ENCODE assay signal across 23 mouse cellular contexts in the genomic region with DNA sequence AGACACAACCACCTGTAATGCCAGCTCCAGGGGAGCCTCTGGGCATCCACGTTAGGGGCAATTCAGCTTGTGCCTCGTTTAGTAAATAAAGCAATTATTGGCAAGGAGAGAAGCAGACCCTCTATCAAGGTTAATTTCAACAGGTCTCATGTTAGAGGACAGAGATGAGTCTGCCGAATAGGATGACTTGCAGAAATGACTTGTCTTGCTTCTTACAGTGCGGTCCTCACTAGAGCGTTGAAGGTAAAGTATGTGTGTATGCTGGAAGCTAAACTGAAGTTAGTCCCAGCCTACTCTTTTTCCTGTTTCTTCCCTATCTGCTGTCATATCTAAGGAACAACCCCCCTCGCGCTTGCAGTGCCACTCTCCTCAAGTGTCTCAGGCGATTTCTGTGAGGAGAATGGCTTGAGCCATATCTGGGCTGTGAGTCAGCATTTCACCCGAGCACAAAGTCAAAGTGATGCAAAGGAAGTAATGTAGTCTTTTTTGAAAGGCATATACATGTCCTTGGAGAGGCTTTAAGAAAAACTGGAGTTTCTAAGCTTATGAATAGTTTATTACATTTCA. TPM values are rescaled to one million over a fixed set of nuclear protein-coding genes. Genes with fewer than 3 reads are reported as not detected.
DNase-seq lines count a peak whose midpoint lies in the region; ATAC-seq lines count a peak whose summit lies in the region.
"Had no signal": no experiment of that assay in that cellular context is flagged by ENCODE, and none has a peak within 500 bp of the region (broad histone marks: within the 10 kb centered on the region; RNA-seq: fewer than 3 reads in every experiment).

No protein-coding gene starts in this region.

- H3K9ac ChIP-seq in liver, embryonic 15.5 days = no peak overlapping the region
- no peak overlapping the region for H3K9ac ChIP-seq in forebrain, embryonic 12.5 days
- H3K9ac ChIP-seq: midbrain, embryonic 12.5 days; neural tube, embryonic 12.5 days had no signal

- WGBS in liver, embryonic 15.5 days (ENCODE audit: insufficient replicate concordance) = 31% methylated on average over 9 of the region's 9 CpGs
- 90% methylated on average over 9 of the region's 9 CpGs for WGBS in forebrain, embryonic 12.5 days

- peaks cover 17% of the 10 kb centered on the region for H3K4me1 ChIP-seq in erythroblast, embryonic 14.5 days (ENCODE audit: control insufficient read depth)
- H3K4me1 ChIP-seq in liver, embryonic 15.5 days (replicated peaks) = peaks cover 10% of the 10 kb centered on the region
- H3K4me1 ChIP-seq in forebrain, embryonic 12.5 days = no peaks in the 10 kb centered on the region
- H3K4me1 ChIP-seq: midbrain, embryonic 12.5 days; neural tube, embryonic 12.5 days had no signal

- peaks cover 44% of the 10 kb centered on the region for H3K36me3 ChIP-seq in erythroblast, embryonic 14.5 days (ENCODE audit: control insufficient read depth)
- H3K36me3 ChIP-seq in liver, embryonic 15.5 days (replicated peaks) = peaks cover 34% of the 10 kb centered on the region
- peaks cover 44% of the 10 kb centered on the region for H3K36me3 ChIP-seq in forebrain, embryonic 12.5 days (replicated peaks)

- H3K9me3 ChIP-seq in erythroblast, embryonic 14.5 days (ENCODE audit: control insufficient read depth, low read length) = no peaks in the 10 kb centered on the region
- no peaks in the 10 kb centered on the region for H3K9me3 ChIP-seq in liver, embryonic 15.5 days (replicated peaks)
- H3K9me3 ChIP-seq in forebrain, embryonic 12.5 days = no peaks in the 10 kb centered on the region
- H3K9me3 ChIP-seq: midbrain, embryonic 12.5 days; neural tube, embryonic 12.5 days had no signal

- peak overlapping the region; percentile 15 for H3K27ac ChIP-seq in liver, embryonic 15.5 days (replicated peaks)
- no peak overlapping the region for H3K27ac ChIP-seq in forebrain, embryonic 12.5 days
- H3K27ac ChIP-seq: kidney, postnatal 0 days; layer of hippocampus, adult 2 months; midbrain, embryonic 12.5 days; neural tube, embryonic 12.5 days had no signal

- H3K4me3 ChIP-seq in erythroblast, embryonic 14.5 days (replicated peaks) = peak overlapping the region; percentile 17
- no peak overlapping the region for H3K4me3 ChIP-seq in liver, embryonic 15.5 days (replicated peaks)
- H3K4me3 ChIP-seq in forebrain, embryonic 12.5 days (replicated peaks) = no peak overlapping the region
- H3K4me3 ChIP-seq: layer of hippocampus, adult 2 months; midbrain, embryonic 12.5 days; neural tube, embryonic 12.5 days had no signal

- no peaks in the 10 kb centered on the region for H3K27me3 ChIP-seq in erythroblast, embryonic 14.5 days (ENCODE audit: control insufficient read depth)
- H3K27me3 ChIP-seq in liver, embryonic 15.5 days = no peaks in the 10 kb centered on the region
- H3K27me3 ChIP-seq in forebrain, embryonic 12.5 days = no peaks in the 10 kb centered on the region
- H3K27me3 ChIP-seq: midbrain, embryonic 12.5 days; neural tube, embryonic 12.5 days had no signal

- peak; percentile 65 for ATAC-seq in liver, embryonic 15.5 days (ENCODE audit: insufficient read depth)
- no peak for ATAC-seq in forebrain, embryonic 12.5 days (ENCODE audit: low FRiP score)
- ATAC-seq: activated CD4-positive, CD25-positive, alpha-beta regulatory T cell, adult 4 months; forebrain, embryonic 16.5 days had no signal

- H3K4me2 ChIP-seq in liver, embryonic 15.5 days = peak overlapping the region; percentile 33
- H3K4me2 ChIP-seq in forebrain, embryonic 12.5 days = no peak overlapping the region
- H3K4me2 ChIP-seq: midbrain, embryonic 12.5 days; neural tube, embryonic 12.5 days had no signal

- peak; percentile 20 for DNase-seq in spleen, adult 12 weeks (ENCODE audit: low spot score)
- DNase-seq in spleen, postnatal 14 days (ENCODE audit: low spot score in 2 of 2) = no peak
- DNase-seq in frontal cortex, postnatal 36 days (ENCODE audit: low spot score in 2 of 2) = no peak
- DNase-seq in urinary bladder, adult 18-20 months (ENCODE audit: low spot score in 2 of 2) = no peak
- DNase-seq: adrenal gland, postnatal 36 days; cerebellum, adult 8-10 months; kidney, adult 11 months; lung, adult 2 months; thymus, postnatal 25 days had no signal

RNA-seq across cellular contexts. Expression of gene Dtd2, which starts 7.9 kb away (rescaled TPM):
- 0.11 and 0.52 TPM in 2 replicates for polyA plus RNA-seq in erythroblast, embryonic 14.5 days (2012)
- 11.3 and 12.1 TPM in 2 replicates for polyA plus RNA-seq in liver, embryonic 15.5 days (2015; fragmentation: Nextera tagmentation; extraction: Ambion mirVana)
- 20.8 and 23.1 TPM in 2 replicates for polyA plus RNA-seq in forebrain, embryonic 12.5 days (2016; fragmentation: Nextera tagmentation; extraction: Ambion mirVana)

RNA-seq across cellular contexts. Expression of gene Heatr5a, which starts 27.3 kb away (rescaled TPM):
- polyA plus RNA-seq in erythroblast, embryonic 14.5 days (2012) = 0.07 and 0.20 TPM in 2 replicates
- polyA plus RNA-seq in liver, embryonic 15.5 days (2015; fragmentation: Nextera tagmentation; extraction: Ambion mirVana) = 4.9 and 5.1 TPM in 2 replicates
- polyA plus RNA-seq in forebrain, embryonic 12.5 days (2016; fragmentation: Nextera tagmentation; extraction: Ambion mirVana) = 12.6 and 13.6 TPM in 2 replicates

RNA-seq across cellular contexts. Expression of gene Gpr33, which starts 29.4 kb away (rescaled TPM):
- polyA plus RNA-seq in erythroblast, embryonic 14.5 days (2012) = not detected in 2 replicates
- polyA plus RNA-seq in liver, embryonic 15.5 days (2015; fragmentation: Nextera tagmentation; extraction: Ambion mirVana) = not detected in 2 replicates
- not detected in 2 replicates for polyA plus RNA-seq in forebrain, embryonic 12.5 days (2016; fragmentation: Nextera tagmentation; extraction: Ambion mirVana)
- polyA plus RNA-seq: activated CD4-positive, CD25-positive, alpha-beta regulatory T cell, adult 4 months; C2C12; embryonic facial prominence, embryonic 11.5 days; forebrain, embryonic 16.5 days; heart, embryonic 16.5 days; hindbrain, embryonic 11.5 days; kidney, postnatal 0 days; limb, embryonic 11.5 days; midbrain, embryonic 12.5 days; neural tube, embryonic 12.5 days had no signal
